Mouse (Mus musculus) brain, embryonic 14.5 days (tissue): ENCODE results near the gene Lrrc56.

ENCODE experiments used
- CTCF ChIP-seq: fragments of 200-500 bp; IDR thresholded peaks from 2 replicates; pipeline ENCODE4 v1.5.1; 2012; ENCODE audit warnings: inconsistent platforms, mild to moderate bottlenecking, moderate library complexity, borderline replicate concordance; ENCODE audit not compliant: insufficient read depth, insufficient read length; ENCODE audit errors: extremely low read depth
- POLR2A ChIP-seq: fragments of 200-500 bp; IDR thresholded peaks from 2 replicates; pipeline ENCODE4 v1.6.1; 2012; ENCODE audit warnings: mild to moderate bottlenecking, inconsistent platforms, borderline replicate concordance; ENCODE audit not compliant: poor library complexity, insufficient read depth, insufficient read length, severe bottlenecking; ENCODE audit errors: extremely low read depth

DNA sequence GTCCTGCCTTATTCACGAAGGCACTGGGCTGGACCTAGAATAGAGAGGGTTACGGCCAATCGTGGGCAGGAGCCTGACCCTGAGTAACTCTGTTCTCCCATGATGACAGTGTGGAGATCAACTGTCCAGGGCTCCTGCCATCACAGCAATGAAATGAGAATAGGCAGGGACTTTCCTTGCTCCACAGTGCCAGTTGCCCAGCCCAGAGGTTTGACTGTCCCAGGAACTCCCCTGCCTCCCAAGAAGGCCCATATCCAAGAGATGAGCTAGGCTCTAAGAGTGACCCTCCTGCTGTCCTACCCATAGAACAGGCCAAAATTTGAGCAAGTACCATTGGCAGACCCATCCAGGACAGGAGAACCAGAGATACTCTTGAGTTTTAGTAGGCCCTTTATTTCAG lies 5.2 kb upstream of the Lrrc56 start:
- TF ChIP-seq CTCF = no peak
- TF ChIP-seq POLR2A = no peak
